Mouse (Mus musculus): ENCODE measurements at regions not wholly inside any gene's neighbourhood (a gene's known extent, or its start where the extent isn't known, plus 50 kb on each side); places are given as distances from the start of the nearest gene placed in this dataset.

GRCm38 (mm10) chr6:50011746-50012453 lies 98.1 kb upstream of the Mpp6 start:
- Histone ChIP-seq H3K4me2 (ENCODE audit: low read depth) (no peak overlapping the region), H3K36me3 (ENCODE audit: control insufficient read depth, insufficient read depth) (no peaks in the 10 kb centered on the region), H3ac (ENCODE audit: control insufficient read depth, insufficient read length) (no peak overlapping the region), H3K27me3 (ENCODE audit: control insufficient read depth, insufficient read depth, insufficient read length) (peaks cover 18% of the 10 kb centered on the region), H3K4me3 (no peak overlapping the region), H3K79me2 (ENCODE audit: control insufficient read depth, insufficient read depth) (no peaks in the 10 kb centered on the region)
- TF ChIP-seq REST (IDR thresholded peaks at IDR 0.05; ENCODE audit: insufficient read depth, insufficient read length) = no peak
- TF ChIP-seq MYOD1 (IDR thresholded peaks at IDR 0.05; ENCODE audit: control insufficient read depth in 1 of 3, insufficient read length in 2 of 3, low read depth in 2 of 3) = no peak
- no peak for TF ChIP-seq TCF3 (IDR thresholded peaks at IDR 0.05; ENCODE audit: insufficient read length, low read depth)
- TF ChIP-seq USF1 (IDR thresholded peaks at IDR 0.05; ENCODE audit: low read depth) = no peak
- no peak for TF ChIP-seq CEBPB (IDR thresholded peaks at IDR 0.05; ENCODE audit: insufficient read depth, poor library complexity, severe bottlenecking)
- no peak for TF ChIP-seq SRF (IDR thresholded peaks at IDR 0.05; ENCODE audit: control insufficient read depth, insufficient read length, low read depth)
- no peak for TF ChIP-seq MAX (IDR thresholded peaks at IDR 0.05; ENCODE audit: low read depth)
- TF ChIP-seq POLR2AphosphoS2 (IDR thresholded peaks at IDR 0.05; ENCODE audit: insufficient read length, low read depth) = no peak
- no peak for TF ChIP-seq TCF12 (IDR thresholded peaks at IDR 0.05; ENCODE audit: insufficient read depth, poor library complexity, severe bottlenecking)
- TF ChIP-seq POLR2A (IDR thresholded peaks at IDR 0.05; ENCODE audit: insufficient read length, low read depth) = no peak
- no peak for TF ChIP-seq MYOG (IDR thresholded peaks at IDR 0.05; ENCODE audit: control insufficient read depth in 1 of 3, insufficient read depth in 1 of 3, insufficient read length in 2 of 3, low read depth in 2 of 3)
- TF ChIP-seq E2F4 (IDR thresholded peaks at IDR 0.05; ENCODE audit: insufficient read depth) = no peak

GRCm38 (mm10) chr6:50013067-50013466 lies 97.0 kb upstream of the Mpp6 start:
- Histone ChIP-seq H3K4me2 (ENCODE audit: low read depth) (no peak overlapping the region), H3K79me2 (ENCODE audit: control insufficient read depth, insufficient read depth) (no peaks in the 10 kb centered on the region), H3K27me3 (ENCODE audit: control insufficient read depth, insufficient read depth, insufficient read length) (peaks cover 18% of the 10 kb centered on the region), H3ac (ENCODE audit: control insufficient read depth, insufficient read length) (no peak overlapping the region), H3K36me3 (ENCODE audit: control insufficient read depth, insufficient read depth) (no peaks in the 10 kb centered on the region), H3K4me3 (no peak overlapping the region)
- TF ChIP-seq MAX (IDR thresholded peaks at IDR 0.05; ENCODE audit: low read depth) (no peak), MYOG (IDR thresholded peaks at IDR 0.05; ENCODE audit: control insufficient read depth in 1 of 3, insufficient read depth in 1 of 3, insufficient read length in 2 of 3, low read depth in 2 of 3) (no peak), POLR2A (IDR thresholded peaks at IDR 0.05; ENCODE audit: insufficient read length, low read depth) (no peak), REST (IDR thresholded peaks at IDR 0.05; ENCODE audit: insufficient read depth, insufficient read length) (no peak), POLR2AphosphoS2 (IDR thresholded peaks at IDR 0.05; ENCODE audit: insufficient read length, low read depth) (no peak), SRF (IDR thresholded peaks at IDR 0.05; ENCODE audit: control insufficient read depth, insufficient read length, low read depth) (no peak), TCF3 (IDR thresholded peaks at IDR 0.05; ENCODE audit: insufficient read length, low read depth) (no peak), USF1 (IDR thresholded peaks at IDR 0.05; ENCODE audit: low read depth) (no peak), TCF12 (IDR thresholded peaks at IDR 0.05; ENCODE audit: insufficient read depth, poor library complexity, severe bottlenecking) (no peak)

GRCm38 (mm10) chr6:50013842-50014241 lies 96.2 kb upstream of the Mpp6 start:
- H3K36me3 ChIP-seq (ENCODE audit: control insufficient read depth, insufficient read depth) = no peaks in the 10 kb centered on the region
- H3K27me3 ChIP-seq (ENCODE audit: control insufficient read depth, insufficient read depth, insufficient read length) = peaks cover 18% of the 10 kb centered on the region
- H3ac ChIP-seq (ENCODE audit: control insufficient read depth, insufficient read length) = no peak overlapping the region
- TF ChIP-seq TCF3 (IDR thresholded peaks at IDR 0.05; ENCODE audit: insufficient read length, low read depth) (no peak), TCF12 (IDR thresholded peaks at IDR 0.05; ENCODE audit: insufficient read depth, poor library complexity, severe bottlenecking) (no peak), POLR2A (IDR thresholded peaks at IDR 0.05; ENCODE audit: insufficient read length, low read depth) (no peak), POLR2AphosphoS2 (IDR thresholded peaks at IDR 0.05; ENCODE audit: insufficient read length, low read depth) (no peak), MAX (IDR thresholded peaks at IDR 0.05; ENCODE audit: low read depth) (no peak), REST (IDR thresholded peaks at IDR 0.05; ENCODE audit: insufficient read depth, insufficient read length) (no peak), CEBPB (IDR thresholded peaks at IDR 0.05; ENCODE audit: insufficient read depth, poor library complexity, severe bottlenecking) (no peak), E2F4 (IDR thresholded peaks at IDR 0.05; ENCODE audit: insufficient read depth) (no peak), MYOD1 (IDR thresholded peaks at IDR 0.05; ENCODE audit: control insufficient read depth in 1 of 3, insufficient read length in 2 of 3, low read depth in 2 of 3) (no peak)
- H3K4me2 ChIP-seq (ENCODE audit: low read depth) = no peak overlapping the region
- H3K4me3 ChIP-seq = no peak overlapping the region
- no peaks in the 10 kb centered on the region for H3K79me2 ChIP-seq (ENCODE audit: control insufficient read depth, insufficient read depth)

GRCm38 (mm10) chr6:50027981-50028380 lies 82.1 kb upstream of the Mpp6 start:
- Histone ChIP-seq H3K36me3 (ENCODE audit: control insufficient read depth, insufficient read depth) (no peaks in the 10 kb centered on the region), H3K79me2 (ENCODE audit: control insufficient read depth, insufficient read depth) (no peaks in the 10 kb centered on the region), H3K27me3 (ENCODE audit: control insufficient read depth, insufficient read depth, insufficient read length) (peaks cover 3% of the 10 kb centered on the region), H3K4me3 (no peak overlapping the region), H3ac (ENCODE audit: control insufficient read depth, insufficient read length) (no peak overlapping the region), H3K4me2 (ENCODE audit: low read depth) (no peak overlapping the region)
- no peak for TF ChIP-seq MYOG (IDR thresholded peaks at IDR 0.05; ENCODE audit: control insufficient read depth in 1 of 3, insufficient read depth in 1 of 3, insufficient read length in 2 of 3, low read depth in 2 of 3)
- TF ChIP-seq MAX (IDR thresholded peaks at IDR 0.05; ENCODE audit: low read depth) = no peak
- TF ChIP-seq E2F4 (IDR thresholded peaks at IDR 0.05; ENCODE audit: insufficient read depth) = no peak
- no peak for TF ChIP-seq REST (IDR thresholded peaks at IDR 0.05; ENCODE audit: insufficient read depth, insufficient read length)
- TF ChIP-seq CEBPB (IDR thresholded peaks at IDR 0.05; ENCODE audit: insufficient read depth, poor library complexity, severe bottlenecking) = no peak
- no peak for TF ChIP-seq POLR2A (IDR thresholded peaks at IDR 0.05; ENCODE audit: insufficient read length, low read depth)
- no peak for TF ChIP-seq TCF3 (IDR thresholded peaks at IDR 0.05; ENCODE audit: insufficient read length, low read depth)
- no peak for TF ChIP-seq TCF12 (IDR thresholded peaks at IDR 0.05; ENCODE audit: insufficient read depth, poor library complexity, severe bottlenecking)
- TF ChIP-seq POLR2AphosphoS2 (IDR thresholded peaks at IDR 0.05; ENCODE audit: insufficient read length, low read depth) = no peak
- no peak for TF ChIP-seq SRF (IDR thresholded peaks at IDR 0.05; ENCODE audit: control insufficient read depth, insufficient read length, low read depth)
- no peak for TF ChIP-seq USF1 (IDR thresholded peaks at IDR 0.05; ENCODE audit: low read depth)
- TF ChIP-seq MYOD1 (IDR thresholded peaks at IDR 0.05; ENCODE audit: control insufficient read depth in 1 of 3, insufficient read length in 2 of 3, low read depth in 2 of 3) = no peak

All from myocyte (in vitro differentiated cells).